Mouse (Mus musculus): ENCODE results near the gene Slc5a10.

The Slc5a10 gene

GRCm38 (mm10) chr11:61705581-61705980 lies 15.0 kb downstream of the Slc5a10 start:
- DNase-seq (ENCODE audit: low spot score in 2 of 2), result no peak

GRCm38 (mm10) chr11:61702494-61702893 lies 18.1 kb downstream of the Slc5a10 start:
- no peak for DNase-seq (ENCODE audit: low spot score in 2 of 2)

- DNase-seq (ENCODE audit: low spot score in 2 of 2), result no peak
Measured at GRCm38 (mm10) chr11:61701696-61702095, 18.9 kb downstream of the Slc5a10 start.

- no peak for DNase-seq (ENCODE audit: low spot score in 2 of 2)
Measured at GRCm38 (mm10) chr11:61699933-61700332, 20.7 kb downstream of the Slc5a10 start.

- DNase-seq (ENCODE audit: low spot score in 2 of 2), result no peak
Measured at GRCm38 (mm10) chr11:61699460-61699859, 21.2 kb downstream of the Slc5a10 start.

- DNase-seq (ENCODE audit: low spot score in 2 of 2), result no peak
Measured at GRCm38 (mm10) chr11:61698852-61699251, 21.8 kb downstream of the Slc5a10 start.

- no peak for DNase-seq (ENCODE audit: low spot score in 2 of 2)
Measured at GRCm38 (mm10) chr11:61692996-61693395, 27.6 kb downstream of the Slc5a10 start.

GRCm38 (mm10) chr11:61687595-61687994 lies 33.0 kb downstream of the Slc5a10 start:
- DNase-seq (ENCODE audit: low spot score in 2 of 2), result no peak

- no peak for DNase-seq (ENCODE audit: low spot score in 2 of 2)
Measured at GRCm38 (mm10) chr11:61686906-61687453, 33.6 kb downstream of the Slc5a10 start.

GRCm38 (mm10) chr11:61686141-61686540 lies 34.5 kb downstream of the Slc5a10 start:
- no peak for DNase-seq (ENCODE audit: low spot score in 2 of 2)

- no peak for DNase-seq (ENCODE audit: low spot score in 2 of 2)
Measured at GRCm38 (mm10) chr11:61685119-61685725, 35.4 kb downstream of the Slc5a10 start.

GRCm38 (mm10) chr11:61683907-61684731 lies 36.5 kb downstream of the Slc5a10 start, which contains the start of gene Fam83g:
Gene Fam83g (plus strand): TSS chr11:61684091.
- DNase-seq (ENCODE audit: low spot score in 2 of 2), result peak; percentile 82 to 87

GRCm38 (mm10) chr11:61679091-61679866 lies 41.3 kb downstream of the Slc5a10 start:
- DNase-seq (ENCODE audit: low spot score in 2 of 2), result no peak

GRCm38 (mm10) chr11:61677709-61678108 lies 42.9 kb downstream of the Slc5a10 start:
- no peak for DNase-seq (ENCODE audit: low spot score in 2 of 2)

- no peak for DNase-seq (ENCODE audit: low spot score in 2 of 2)
Measured at GRCm38 (mm10) chr11:61676216-61676854, 44.3 kb downstream of the Slc5a10 start.

GRCm38 (mm10) chr11:61675332-61675731 lies 45.3 kb downstream of the Slc5a10 start:
- DNase-seq (ENCODE audit: low spot score in 2 of 2), result no peak

- DNase-seq (ENCODE audit: low spot score in 2 of 2), result no peak
Measured at GRCm38 (mm10) chr11:61674839-61675159, 45.8 kb downstream of the Slc5a10 start.

GRCm38 (mm10) chr11:61674151-61674838 lies 46.3 kb downstream of the Slc5a10 start:
- DNase-seq (ENCODE audit: low spot score in 2 of 2), result no peak

- DNase-seq (ENCODE audit: low spot score in 2 of 2), result no peak
Measured at GRCm38 (mm10) chr11:61673686-61674085, 46.9 kb downstream of the Slc5a10 start.

GRCm38 (mm10) chr11:61671781-61672383 lies 48.7 kb downstream of the Slc5a10 start:
- no peak for DNase-seq (ENCODE audit: low spot score in 2 of 2)

All from natural killer cell, adult 2 months (primary cell).